Mouse (Mus musculus): Measurements from ENCODE around the gene S1pr4. TPM values are rescaled to one million over a fixed set of nuclear protein-coding genes. Genes with fewer than 3 reads are reported as not detected.

The S1pr4 gene
- polyA plus RNA-seq, 1 experiment, result 5.6 TPM

GRCm38 (mm10) chr10:81519227-81519977 lies 19.5 kb upstream of the S1pr4 start:
- H3K27me3 ChIP-seq (ENCODE audit: control insufficient read depth, insufficient read depth, low read length), result no peaks in the 10 kb centered on the region
- no peaks in the 10 kb centered on the region for H3K36me3 ChIP-seq (ENCODE audit: control insufficient read depth, insufficient read depth, low read length)
- H3K27ac ChIP-seq (ENCODE audit: insufficient read depth, low read depth, low read length), result peak overlapping the region; percentile 10; the same call in 1 of the 2 replicates
- 43% methylated on average over 6 of the region's 6 CpGs for WGBS
- TF ChIP-seq CTCF (IDR thresholded peaks at IDR 0.05; ENCODE audit: extremely low read depth, insufficient read length, insufficient replicate concordance, low read depth, low read length) (no peak), POLR2A (IDR thresholded peaks at IDR 0.05; ENCODE audit: low read depth, low read length) (no peak)
- H3K4me3 ChIP-seq (ENCODE audit: low read depth, low read length), result no peak overlapping the region
- peaks cover 25% of the 10 kb centered on the region for H3K4me1 ChIP-seq (ENCODE audit: control insufficient read depth, insufficient read depth, insufficient read length, low read length)

GRCm38 (mm10) chr10:81518546-81518945 lies 18.6 kb upstream of the S1pr4 start:
- 18% methylated on average over 4 of the region's 4 CpGs for WGBS
- Histone ChIP-seq H3K27me3 (ENCODE audit: control insufficient read depth, insufficient read depth, low read length) (no peaks in the 10 kb centered on the region), H3K27ac (ENCODE audit: insufficient read depth, low read depth, low read length) (no peak overlapping the region), H3K4me1 (ENCODE audit: control insufficient read depth, insufficient read depth, insufficient read length, low read length) (peaks cover 16% of the 10 kb centered on the region), H3K4me3 (ENCODE audit: low read depth, low read length) (no peak overlapping the region), H3K36me3 (ENCODE audit: control insufficient read depth, insufficient read depth, low read length) (no peaks in the 10 kb centered on the region)
- TF ChIP-seq CTCF (IDR thresholded peaks at IDR 0.05; ENCODE audit: extremely low read depth, insufficient read length, insufficient replicate concordance, low read depth, low read length), result peak; percentile 58; the same call in 1 of the 2 replicates
- no peak for TF ChIP-seq POLR2A (IDR thresholded peaks at IDR 0.05; ENCODE audit: low read depth, low read length)

GRCm38 (mm10) chr10:81517227-81517626 lies 17.3 kb upstream of the S1pr4 start:
- TF ChIP-seq CTCF (IDR thresholded peaks at IDR 0.05; ENCODE audit: extremely low read depth, insufficient read length, insufficient replicate concordance, low read depth, low read length) (no peak), POLR2A (IDR thresholded peaks at IDR 0.05; ENCODE audit: low read depth, low read length) (no peak)
- no peaks in the 10 kb centered on the region for H3K27me3 ChIP-seq (ENCODE audit: control insufficient read depth, insufficient read depth, low read length)
- no peaks in the 10 kb centered on the region for H3K36me3 ChIP-seq (ENCODE audit: control insufficient read depth, insufficient read depth, low read length)
- no peak overlapping the region for H3K4me3 ChIP-seq (ENCODE audit: low read depth, low read length)
- peaks cover 13% of the 10 kb centered on the region for H3K4me1 ChIP-seq (ENCODE audit: control insufficient read depth, insufficient read depth, insufficient read length, low read length)
- WGBS, result 81% methylated on average over 8 of the region's 8 CpGs
- H3K27ac ChIP-seq (ENCODE audit: insufficient read depth, low read depth, low read length), result no peak overlapping the region

- Histone ChIP-seq H3K36me3 (ENCODE audit: control insufficient read depth, insufficient read depth, low read length) (no peaks in the 10 kb centered on the region), H3K4me3 (ENCODE audit: low read depth, low read length) (no peak overlapping the region), H3K4me1 (ENCODE audit: control insufficient read depth, insufficient read depth, insufficient read length, low read length) (peaks cover 8% of the 10 kb centered on the region), H3K27ac (ENCODE audit: insufficient read depth, low read depth, low read length) (no peak overlapping the region), H3K27me3 (ENCODE audit: control insufficient read depth, insufficient read depth, low read length) (no peaks in the 10 kb centered on the region)
- WGBS, result 87% methylated on average over 5 of the region's 5 CpGs
- TF ChIP-seq CTCF (IDR thresholded peaks at IDR 0.05; ENCODE audit: extremely low read depth, insufficient read length, insufficient replicate concordance, low read depth, low read length) (no peak), POLR2A (IDR thresholded peaks at IDR 0.05; ENCODE audit: low read depth, low read length) (no peak)
Observed at GRCm38 (mm10) chr10:81513798-81514197, 13.9 kb upstream of the S1pr4 start.

- no peaks in the 10 kb centered on the region for H3K4me1 ChIP-seq (ENCODE audit: control insufficient read depth, insufficient read depth, insufficient read length, low read length)
- no peak overlapping the region for H3K27ac ChIP-seq (ENCODE audit: insufficient read depth, low read depth, low read length)
- no peak overlapping the region for H3K4me3 ChIP-seq (ENCODE audit: low read depth, low read length)
- WGBS, result 51% methylated on average over 14 of the region's 14 CpGs
- H3K36me3 ChIP-seq (ENCODE audit: control insufficient read depth, insufficient read depth, low read length), result no peaks in the 10 kb centered on the region
- TF ChIP-seq CTCF (IDR thresholded peaks at IDR 0.05; ENCODE audit: extremely low read depth, insufficient read length, insufficient replicate concordance, low read depth, low read length) (no peak), POLR2A (IDR thresholded peaks at IDR 0.05; ENCODE audit: low read depth, low read length) (no peak)
- no peaks in the 10 kb centered on the region for H3K27me3 ChIP-seq (ENCODE audit: control insufficient read depth, insufficient read depth, low read length)
Observed at GRCm38 (mm10) chr10:81510246-81510810, 10.4 kb upstream of the S1pr4 start.

- H3K36me3 ChIP-seq (ENCODE audit: control insufficient read depth, insufficient read depth, low read length), result no peaks in the 10 kb centered on the region
- WGBS, result 47% methylated on average over 13 of the region's 13 CpGs
- H3K27ac ChIP-seq (ENCODE audit: insufficient read depth, low read depth, low read length), result no peak overlapping the region
- H3K4me3 ChIP-seq (ENCODE audit: low read depth, low read length), result no peak overlapping the region
- no peak for TF ChIP-seq CTCF (IDR thresholded peaks at IDR 0.05; ENCODE audit: extremely low read depth, insufficient read length, insufficient replicate concordance, low read depth, low read length)
- TF ChIP-seq POLR2A (IDR thresholded peaks at IDR 0.05; ENCODE audit: low read depth, low read length), result no peak
- H3K27me3 ChIP-seq (ENCODE audit: control insufficient read depth, insufficient read depth, low read length), result no peaks in the 10 kb centered on the region
- H3K4me1 ChIP-seq (ENCODE audit: control insufficient read depth, insufficient read depth, insufficient read length, low read length), result peaks cover under 1% of the 10 kb centered on the region
Observed at GRCm38 (mm10) chr10:81507691-81508489, 8.0 kb upstream of the S1pr4 start.

- H3K27me3 ChIP-seq (ENCODE audit: control insufficient read depth, insufficient read depth, low read length), result no peaks in the 10 kb centered on the region
- WGBS, result 35% methylated on average over 6 of the region's 6 CpGs
Observed at GRCm38 (mm10) chr10:81507095-81507494, 7.2 kb upstream of the S1pr4 start.

More at GRCm38 (mm10) chr10:81507095-81507494, 7.2 kb upstream of the S1pr4 start:
- Histone ChIP-seq H3K36me3 (ENCODE audit: control insufficient read depth, insufficient read depth, low read length) (no peaks in the 10 kb centered on the region), H3K27ac (ENCODE audit: insufficient read depth, low read depth, low read length) (no peak overlapping the region), H3K4me1 (ENCODE audit: control insufficient read depth, insufficient read depth, insufficient read length, low read length) (peaks cover 3% of the 10 kb centered on the region), H3K4me3 (ENCODE audit: low read depth, low read length) (no peak overlapping the region)
- no peak for TF ChIP-seq CTCF (IDR thresholded peaks at IDR 0.05; ENCODE audit: extremely low read depth, insufficient read length, insufficient replicate concordance, low read depth, low read length)
- TF ChIP-seq POLR2A (IDR thresholded peaks at IDR 0.05; ENCODE audit: low read depth, low read length), result no peak
